Mouse (Mus musculus): ENCODE data around the gene P2ry4. TPM values are rescaled to one million over a fixed set of nuclear protein-coding genes. Genes with fewer than 3 reads are reported as not detected.

The P2ry4 gene
- 0.19 TPM in 1 of 2 replicates, not detected in the other for total RNA-seq (2021)
- long read RNA-seq, result 0 reads

DNA sequence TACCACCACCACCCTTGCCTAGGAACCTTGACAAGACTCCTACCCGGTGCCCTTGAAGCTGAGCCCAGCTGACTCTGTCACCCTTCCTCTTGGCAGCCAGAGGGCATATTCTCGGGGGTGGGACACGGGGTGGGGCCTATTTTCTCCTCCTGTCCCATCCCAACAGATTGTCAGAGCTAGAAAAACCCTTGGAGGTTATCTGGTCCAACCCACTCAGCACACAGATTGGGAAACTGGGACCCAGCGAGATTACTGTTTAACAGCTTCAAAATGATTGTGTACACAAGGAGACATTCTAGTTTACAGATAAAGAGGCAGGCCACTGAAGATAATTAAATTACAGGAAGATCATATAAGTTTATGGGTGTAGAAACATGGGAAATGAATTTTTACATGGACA is at the start of gene P2ry4:
Gene P2ry4, minus strand, starts transcription at position 79 of the 400 bp plus-strand sequence.
- DNase-seq, result no peak

DNA sequence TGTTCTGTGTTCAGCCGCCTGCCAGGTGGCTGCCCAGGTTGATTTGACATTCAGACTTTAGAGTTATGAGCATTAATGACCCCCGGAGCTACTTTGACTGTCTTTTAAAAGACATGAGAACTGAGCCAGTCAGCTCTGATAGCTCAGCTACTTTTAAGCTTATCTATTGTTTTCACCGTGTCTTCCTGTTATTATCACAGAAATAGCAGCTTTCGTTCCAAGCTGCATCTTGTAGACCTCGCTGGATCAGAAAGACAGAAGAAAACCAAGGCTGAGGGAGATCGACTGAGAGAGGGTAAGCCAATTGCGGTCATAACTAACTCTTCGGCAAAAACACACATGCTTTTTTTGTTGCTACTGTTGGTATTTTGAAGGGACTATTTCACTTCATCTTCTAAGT is 43.8 kb upstream of the P2ry4 start:
- no peak for DNase-seq

DNA sequence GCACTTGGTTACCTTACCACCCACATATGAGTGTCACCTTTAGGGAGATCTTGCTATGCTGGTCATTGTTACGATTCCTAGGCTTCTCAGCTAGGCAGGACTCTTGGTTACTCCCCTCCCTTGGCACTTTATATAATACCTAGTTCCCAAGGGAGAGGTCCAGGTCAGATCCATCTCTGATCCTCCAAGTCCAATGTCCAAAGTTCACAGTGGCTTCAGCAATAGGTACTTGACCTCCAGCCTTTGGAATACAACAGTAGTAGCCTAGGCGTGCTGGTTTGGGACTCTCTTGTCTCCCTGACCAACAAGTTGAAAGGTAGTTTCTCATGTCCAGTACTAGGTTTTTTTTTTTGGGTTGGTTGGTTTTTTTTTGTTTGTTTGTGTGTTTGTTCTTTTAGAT is 34.4 kb upstream of the P2ry4 start:
- no peak for DNase-seq

DNA sequence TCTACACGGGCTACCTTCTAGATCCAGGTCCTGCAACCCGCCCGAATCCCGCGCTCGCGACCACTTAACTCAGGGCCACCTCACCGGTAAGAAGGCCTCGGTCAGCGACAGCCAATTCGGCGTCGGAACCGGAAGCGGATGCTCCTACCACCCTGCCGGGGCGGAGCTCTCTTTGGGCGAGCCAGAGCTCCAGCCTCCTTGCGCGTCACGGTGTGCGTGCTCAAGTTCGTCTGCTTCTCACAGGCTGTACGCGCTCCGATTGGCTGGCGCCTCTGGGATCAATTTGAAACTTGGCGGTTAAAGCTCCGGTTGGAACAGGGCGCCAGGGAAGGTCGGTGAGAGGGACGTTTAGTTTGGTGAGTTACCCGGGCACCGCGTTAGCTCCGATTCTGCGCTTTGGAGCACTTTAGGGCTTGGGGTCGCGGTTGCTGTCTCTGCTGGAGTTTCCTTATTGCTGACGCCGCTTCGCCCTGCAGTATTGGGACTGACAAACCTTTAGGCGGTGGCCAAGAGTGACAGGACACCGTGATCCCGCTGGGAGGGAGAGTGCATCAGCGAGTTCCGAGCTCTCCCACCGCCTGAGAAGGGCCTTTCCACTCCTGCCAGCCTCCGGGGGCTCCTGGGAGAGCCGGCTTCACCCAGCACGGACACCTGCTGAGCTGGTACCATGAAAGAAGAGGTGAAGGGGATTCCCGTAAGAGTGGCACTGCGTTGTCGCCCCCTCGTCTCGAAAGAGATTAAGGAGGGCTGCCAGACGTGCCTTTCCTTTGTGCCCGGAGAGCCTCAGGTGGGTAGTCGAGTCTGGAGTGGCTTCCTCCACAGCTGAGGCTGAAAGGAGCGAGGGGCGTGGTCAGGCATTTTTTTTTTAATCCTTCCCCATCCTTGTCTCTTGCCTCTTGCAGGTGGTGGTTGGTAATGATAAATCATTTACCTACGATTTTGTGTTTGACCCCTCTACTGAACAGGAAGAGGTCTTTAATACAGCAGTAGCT is 31.4 kb upstream of the P2ry4 start, which contains the start of gene Pdzd11:
Gene Pdzd11, minus strand, starts transcription at position 767 of the 992 bp plus-strand sequence.
- DNase-seq, result peak; percentile 84

- DNase-seq, result no peak
Measured at GRCm38 (mm10) chrX:100625546-100625801, 30.8 kb upstream of the P2ry4 start, which contains the start of gene Kif4. Kif4 (plus strand) TSS chrX:100625737.

- DNase-seq, result no peak
Measured at GRCm38 (mm10) chrX:100625146-100625545, 30.5 kb upstream of the P2ry4 start.

DNA sequence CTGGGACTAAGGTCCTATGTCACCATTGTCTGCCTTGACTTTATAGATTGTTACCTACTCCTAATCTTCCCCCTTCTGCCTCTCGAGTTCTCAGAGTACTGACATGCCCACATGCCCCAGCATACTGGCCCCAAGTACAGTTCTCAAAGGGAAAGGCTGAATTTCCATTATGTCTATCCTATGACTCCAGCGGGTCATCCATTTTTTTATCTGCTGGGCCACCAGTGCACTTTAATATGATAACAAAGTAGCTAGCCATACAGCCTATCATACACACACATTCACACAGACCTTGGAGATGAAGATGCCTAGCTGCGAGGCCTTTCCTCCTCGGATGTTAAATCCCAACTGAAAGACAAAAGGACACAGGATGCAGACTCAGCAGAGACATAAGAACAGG is 29.6 kb upstream of the P2ry4 start:
- DNase-seq, result no peak

- DNase-seq, result no peak
Measured at GRCm38 (mm10) chrX:100621366-100621765, 26.7 kb upstream of the P2ry4 start.

- DNase-seq, result no peak
Measured at GRCm38 (mm10) chrX:100618488-100618887, 23.8 kb upstream of the P2ry4 start.

DNA sequence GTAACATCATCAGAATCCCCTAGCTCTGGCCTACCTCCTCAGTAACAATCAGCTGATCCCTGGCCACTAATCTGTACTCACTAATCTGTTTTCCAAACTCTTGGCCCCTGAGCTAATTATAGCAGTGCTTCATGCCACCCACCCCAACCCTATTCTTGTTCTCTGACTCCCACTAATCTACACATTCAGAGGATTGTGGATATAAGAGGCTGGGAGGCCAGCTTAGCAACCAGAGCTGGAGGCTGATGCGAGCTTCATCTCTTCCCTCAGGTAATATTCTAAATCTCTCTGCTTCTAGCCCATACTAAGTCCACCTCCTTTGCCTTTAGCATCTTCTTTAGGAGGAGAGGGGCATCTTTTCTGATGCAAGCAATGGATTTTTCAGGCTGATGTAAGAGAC is 10.6 kb upstream of the P2ry4 start, which contains the start of gene Arr3:
Gene Arr3, plus strand, starts transcription at position 184 of the 400 bp plus-strand sequence.
- no peak for DNase-seq

DNA sequence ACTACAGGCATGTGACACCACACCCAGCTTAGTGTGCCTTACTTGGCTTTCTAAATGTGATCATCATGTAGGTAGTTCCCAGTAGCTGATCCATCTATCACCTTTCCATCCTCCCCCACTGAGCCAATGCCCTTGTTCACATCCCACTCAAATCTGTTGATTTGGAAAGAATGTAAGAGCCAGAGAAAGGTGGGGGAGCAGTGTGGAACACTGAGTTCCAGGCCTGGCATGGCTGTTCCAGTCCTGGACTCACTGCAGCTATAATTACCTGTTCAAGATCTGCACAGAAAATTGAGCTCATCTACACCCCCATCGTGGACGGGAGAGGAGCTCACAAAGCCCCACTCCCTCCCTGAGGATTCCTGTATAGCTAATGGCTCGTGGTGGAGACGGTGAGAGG is 5.1 kb upstream of the P2ry4 start:
- no peak for DNase-seq

- DNase-seq, result peak; percentile 42
Measured at GRCm38 (mm10) chrX:100597439-100597838, 2.8 kb upstream of the P2ry4 start.

DNA sequence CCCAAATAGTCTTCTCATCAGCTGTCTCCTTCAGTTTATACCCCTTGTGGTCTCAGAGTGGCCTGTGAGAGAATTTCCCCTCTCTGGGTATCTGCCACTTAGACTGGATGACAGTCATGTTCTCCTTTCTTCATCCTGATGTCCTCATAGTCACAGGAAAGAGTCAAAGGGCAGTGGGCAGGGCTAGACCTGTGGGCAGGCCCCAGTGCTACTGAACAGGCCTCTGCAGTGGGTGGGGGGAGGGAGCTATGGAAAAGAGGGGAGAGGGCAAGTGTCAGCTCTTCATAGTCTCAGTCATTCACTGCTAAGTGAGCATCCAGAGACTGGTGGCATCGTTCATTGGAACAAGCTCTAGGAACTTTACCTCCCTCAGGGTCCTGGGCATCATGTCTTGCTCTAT is 22.7 kb downstream of the P2ry4 start, which contains the start of gene Awat1:
Gene Awat1, plus strand, starts transcription at position 301 of the 400 bp plus-strand sequence.
- DNase-seq, result no peak

GRCm38 (mm10) chrX:100565696-100566095 is 29.0 kb downstream of the P2ry4 start:
- no peak for DNase-seq

DNA sequence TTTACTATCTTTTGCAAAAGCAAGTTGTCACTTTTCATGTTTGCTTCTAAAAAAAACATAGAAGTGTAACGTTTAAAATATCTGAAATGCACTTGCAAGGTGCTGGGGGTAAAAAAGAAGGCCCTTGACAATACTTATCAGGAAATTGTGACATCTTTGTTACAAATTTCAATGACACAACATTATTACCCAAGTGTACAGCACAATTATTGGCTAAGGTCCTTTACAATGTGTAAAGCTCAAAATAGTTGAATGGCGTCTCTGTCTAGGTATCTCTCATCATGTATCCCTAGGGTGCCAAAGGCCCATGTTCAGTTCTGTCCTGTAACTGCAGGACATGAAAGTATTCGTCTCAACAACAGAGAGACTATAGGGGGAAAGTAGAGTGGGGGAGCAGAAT is 38.6 kb downstream of the P2ry4 start:
- no peak for DNase-seq

Other genes starting within 250 kb of the P2ry4 start
- gene Otud6a, start 165.9 kb downstream of the P2ry4 start, total RNA-seq (2021), result not detected in 2 replicates
- 0.88 and 0.95 TPM in 2 replicates for gene Awat2, start 152.2 kb downstream of the P2ry4 start, total RNA-seq (2021)
- gene Igbp1, start 100.6 kb downstream of the P2ry4 start, total RNA-seq (2021), result 60.6 and 65.5 TPM in 2 replicates
- gene Dgat2l6, start 70.0 kb downstream of the P2ry4 start, total RNA-seq (2021), result not detected in 2 replicates
- gene Awat1, start 22.6 kb downstream of the P2ry4 start, total RNA-seq (2021), result not detected in 2 replicates
- not detected in 2 replicates for gene Arr3, start 10.6 kb upstream of the P2ry4 start, total RNA-seq (2021)
- gene Kif4, start 30.9 kb upstream of the P2ry4 start, total RNA-seq (2021), result 3.1 and 3.3 TPM in 2 replicates
- gene Pdzd11, start 31.7 kb upstream of the P2ry4 start, total RNA-seq (2021), result 46.5 and 47.7 TPM in 2 replicates
- gene Gdpd2, start 135.0 kb upstream of the P2ry4 start, total RNA-seq (2021), result 0.58 TPM in 1 of 2 replicates, not detected in the other
- 28.6 and 34.8 TPM in 2 replicates for gene Dlg3, start 172.9 kb upstream of the P2ry4 start, total RNA-seq (2021)